Mouse (Mus musculus): ENCODE data around the gene Foxo6. TPM values are rescaled to one million over a fixed set of nuclear protein-coding genes. Genes with fewer than 3 reads are reported as not detected.
A peak's percentile ranks its signal among the peaks of the same experiment; 100 is the strongest.

The Foxo6 gene
- polyA plus RNA-seq, 1 experiment from 2014 or later, result 0.69 TPM

DNA sequence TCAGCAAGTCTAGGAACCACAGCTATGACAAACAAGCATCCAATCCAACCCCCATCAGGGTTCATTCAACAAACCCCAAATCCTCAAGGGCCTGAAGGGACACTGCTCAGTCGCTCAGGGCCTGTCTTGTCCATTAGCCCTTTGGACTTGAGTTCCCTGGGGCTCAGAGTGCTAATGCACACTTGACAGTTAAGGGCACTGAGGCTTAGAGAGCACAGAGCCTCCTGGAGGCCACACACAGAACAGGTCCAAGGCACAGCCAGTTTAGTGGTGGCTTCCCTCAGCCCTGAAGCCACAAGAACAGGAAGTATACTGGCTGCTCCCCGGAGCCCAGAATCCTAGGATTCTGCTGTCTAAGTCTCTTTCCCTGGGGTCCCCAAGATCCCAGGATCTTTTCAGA, 53.9 kb downstream of the Foxo6 start:
- no peak overlapping the region for H3K9ac ChIP-seq (replicated peaks; ENCODE audit: low read length)
- WGBS, result 47% methylated on average over 2 of the region's 2 CpGs
- no peak for ATAC-seq (replicated peaks; ENCODE audit: insufficient number of reproducible peaks, low FRiP score, low TSS enrichment, low read depth)
- no peak overlapping the region for H3K27ac ChIP-seq (replicated peaks; ENCODE audit: low read depth, low read length)
- no peak overlapping the region for H3K4me2 ChIP-seq (ENCODE audit: low read depth, low read length)
- DNase-seq (ENCODE audit: low spot score), result no peak
- no peaks in the 10 kb centered on the region for H3K36me3 ChIP-seq (replicated peaks; ENCODE audit: control insufficient read depth, insufficient read depth, low read depth, low read length)
- H3K9me3 ChIP-seq (replicated peaks; ENCODE audit: control insufficient read depth, low read length), result no peaks in the 10 kb centered on the region
- no peaks in the 10 kb centered on the region for H3K27me3 ChIP-seq (ENCODE audit: control insufficient read depth, insufficient read depth, low read length)
- H3K4me3 ChIP-seq (ENCODE audit: low read depth, low read length), result no peak overlapping the region
- no peaks in the 10 kb centered on the region for H3K4me1 ChIP-seq (ENCODE audit: control insufficient read depth, insufficient read depth, low read length)

GRCm38 (mm10) chr4:120232541-120232940, 54.6 kb downstream of the Foxo6 start:
- H3K4me1 ChIP-seq (ENCODE audit: control insufficient read depth, insufficient read depth, low read length), result no peaks in the 10 kb centered on the region
- no peaks in the 10 kb centered on the region for H3K27me3 ChIP-seq (ENCODE audit: control insufficient read depth, insufficient read depth, low read length)
- no peak overlapping the region for H3K4me3 ChIP-seq (ENCODE audit: low read depth, low read length)
- 77% methylated on average over 2 of the region's 2 CpGs for WGBS
- DNase-seq (ENCODE audit: low spot score) (no peak), ATAC-seq (replicated peaks; ENCODE audit: insufficient number of reproducible peaks, low FRiP score, low TSS enrichment, low read depth) (no peak)
- H3K9ac ChIP-seq (replicated peaks; ENCODE audit: low read length), result no peak overlapping the region
- no peak overlapping the region for H3K27ac ChIP-seq (replicated peaks; ENCODE audit: low read depth, low read length)
- no peak overlapping the region for H3K4me2 ChIP-seq (ENCODE audit: low read depth, low read length)
- H3K36me3 ChIP-seq (replicated peaks; ENCODE audit: control insufficient read depth, insufficient read depth, low read depth, low read length), result no peaks in the 10 kb centered on the region
- no peaks in the 10 kb centered on the region for H3K9me3 ChIP-seq (replicated peaks; ENCODE audit: control insufficient read depth, low read length)

- H3K4me1 ChIP-seq (ENCODE audit: control insufficient read depth, insufficient read depth, low read length), result no peaks in the 10 kb centered on the region
- no peaks in the 10 kb centered on the region for H3K27me3 ChIP-seq (ENCODE audit: control insufficient read depth, insufficient read depth, low read length)
- no peak overlapping the region for H3K4me2 ChIP-seq (ENCODE audit: low read depth, low read length)
- WGBS, result 77% methylated on average over 4 of the region's 4 CpGs
- H3K27ac ChIP-seq (replicated peaks; ENCODE audit: low read depth, low read length), result no peak overlapping the region
- DNase-seq (ENCODE audit: low spot score), result no peak
- ATAC-seq (replicated peaks; ENCODE audit: insufficient number of reproducible peaks, low FRiP score, low TSS enrichment, low read depth), result no peak
- no peaks in the 10 kb centered on the region for H3K9me3 ChIP-seq (replicated peaks; ENCODE audit: control insufficient read depth, low read length)
- H3K36me3 ChIP-seq (replicated peaks; ENCODE audit: control insufficient read depth, insufficient read depth, low read depth, low read length), result no peaks in the 10 kb centered on the region
- H3K4me3 ChIP-seq (ENCODE audit: low read depth, low read length), result no peak overlapping the region
- H3K9ac ChIP-seq (replicated peaks; ENCODE audit: low read length), result no peak overlapping the region
Observed at GRCm38 (mm10) chr4:120231982-120232381, 55.2 kb downstream of the Foxo6 start.

DNA sequence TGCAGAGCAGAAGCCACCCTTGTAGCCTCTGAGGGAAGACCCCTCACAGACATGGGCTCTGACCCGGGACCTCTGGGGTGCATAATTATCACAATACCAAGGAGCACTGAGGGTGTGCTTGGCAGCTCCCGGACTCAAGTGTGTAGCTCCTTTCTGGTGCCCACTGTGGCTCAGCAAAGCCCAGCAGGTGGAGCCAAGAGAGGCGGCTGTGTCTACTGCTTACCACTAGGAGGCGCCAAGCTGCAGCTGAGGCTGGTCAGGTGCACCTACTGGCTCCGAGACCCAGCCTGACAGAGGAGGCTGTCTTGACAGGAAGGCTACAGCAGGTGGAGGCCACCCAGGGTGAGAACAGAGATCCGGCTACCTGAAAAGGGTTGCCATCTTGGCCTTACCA, 56.9 kb downstream of the Foxo6 start:
- ATAC-seq (replicated peaks; ENCODE audit: insufficient number of reproducible peaks, low FRiP score, low TSS enrichment, low read depth) (0 out of 2 replicates have a peak, but pooled peaks have one; percentile 14), DNase-seq (ENCODE audit: low spot score) (peak; percentile 79)
- Histone ChIP-seq H3K36me3 (replicated peaks; ENCODE audit: control insufficient read depth, insufficient read depth, low read depth, low read length) (no peaks in the 10 kb centered on the region), H3K4me1 (ENCODE audit: control insufficient read depth, insufficient read depth, low read length) (no peaks in the 10 kb centered on the region), H3K9me3 (replicated peaks; ENCODE audit: control insufficient read depth, low read length) (no peaks in the 10 kb centered on the region), H3K27me3 (ENCODE audit: control insufficient read depth, insufficient read depth, low read length) (no peaks in the 10 kb centered on the region), H3K4me3 (ENCODE audit: low read depth, low read length) (no peak overlapping the region), H3K27ac (replicated peaks; ENCODE audit: low read depth, low read length) (no peak overlapping the region), H3K4me2 (ENCODE audit: low read depth, low read length) (no peak overlapping the region), H3K9ac (replicated peaks; ENCODE audit: low read length) (no peak overlapping the region)
- 15% methylated on average over 6 of the region's 6 CpGs for WGBS

GRCm38 (mm10) chr4:120229505-120230255, 57.5 kb downstream of the Foxo6 start:
- DNase-seq (ENCODE audit: low spot score), result no peak
- H3K4me2 ChIP-seq (ENCODE audit: low read depth, low read length), result no peak overlapping the region
- no peaks in the 10 kb centered on the region for H3K4me1 ChIP-seq (ENCODE audit: control insufficient read depth, insufficient read depth, low read length)
- H3K27me3 ChIP-seq (ENCODE audit: control insufficient read depth, insufficient read depth, low read length), result no peaks in the 10 kb centered on the region
- H3K4me3 ChIP-seq (ENCODE audit: low read depth, low read length), result no peak overlapping the region
- H3K27ac ChIP-seq (replicated peaks; ENCODE audit: low read depth, low read length), result no peak overlapping the region
- H3K9me3 ChIP-seq (replicated peaks; ENCODE audit: control insufficient read depth, low read length), result no peaks in the 10 kb centered on the region
- H3K36me3 ChIP-seq (replicated peaks; ENCODE audit: control insufficient read depth, insufficient read depth, low read depth, low read length), result no peaks in the 10 kb centered on the region
- ATAC-seq (replicated peaks; ENCODE audit: insufficient number of reproducible peaks, low FRiP score, low TSS enrichment, low read depth), result no peak
- no peak overlapping the region for H3K9ac ChIP-seq (replicated peaks; ENCODE audit: low read length)
- WGBS, result 76% methylated on average over 13 of the region's 13 CpGs

DNA sequence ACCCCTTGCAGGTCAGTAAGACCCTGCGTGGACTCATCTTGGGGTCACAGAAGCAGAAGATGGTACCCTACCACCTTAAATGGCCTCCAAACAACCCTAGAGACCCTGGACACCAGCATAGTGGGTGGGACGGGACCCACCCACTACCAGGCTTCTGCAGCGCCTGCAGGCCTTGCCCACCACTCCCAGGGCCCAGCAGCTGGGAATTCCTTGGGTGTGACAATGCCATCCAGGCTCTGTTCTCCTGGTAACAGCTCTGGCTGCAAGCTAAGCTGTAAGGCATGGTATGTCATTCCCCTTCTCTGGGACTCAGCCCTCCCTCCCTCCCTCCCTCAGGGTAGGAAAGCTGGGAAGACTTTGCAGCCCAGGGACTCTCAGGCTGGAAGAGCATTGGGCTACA, 58.5 kb downstream of the Foxo6 start:
- no peak for DNase-seq (ENCODE audit: low spot score)
- Histone ChIP-seq H3K9ac (replicated peaks; ENCODE audit: low read length) (no peak overlapping the region), H3K27ac (replicated peaks; ENCODE audit: low read depth, low read length) (no peak overlapping the region), H3K27me3 (ENCODE audit: control insufficient read depth, insufficient read depth, low read length) (no peaks in the 10 kb centered on the region), H3K4me1 (ENCODE audit: control insufficient read depth, insufficient read depth, low read length) (no peaks in the 10 kb centered on the region), H3K36me3 (replicated peaks; ENCODE audit: control insufficient read depth, insufficient read depth, low read depth, low read length) (no peaks in the 10 kb centered on the region), H3K9me3 (replicated peaks; ENCODE audit: control insufficient read depth, low read length) (no peaks in the 10 kb centered on the region), H3K4me3 (ENCODE audit: low read depth, low read length) (no peak overlapping the region), H3K4me2 (ENCODE audit: low read depth, low read length) (no peak overlapping the region)
- WGBS, result 81% methylated on average over 3 of the region's 3 CpGs
- no peak for ATAC-seq (replicated peaks; ENCODE audit: insufficient number of reproducible peaks, low FRiP score, low TSS enrichment, low read depth)

DNA sequence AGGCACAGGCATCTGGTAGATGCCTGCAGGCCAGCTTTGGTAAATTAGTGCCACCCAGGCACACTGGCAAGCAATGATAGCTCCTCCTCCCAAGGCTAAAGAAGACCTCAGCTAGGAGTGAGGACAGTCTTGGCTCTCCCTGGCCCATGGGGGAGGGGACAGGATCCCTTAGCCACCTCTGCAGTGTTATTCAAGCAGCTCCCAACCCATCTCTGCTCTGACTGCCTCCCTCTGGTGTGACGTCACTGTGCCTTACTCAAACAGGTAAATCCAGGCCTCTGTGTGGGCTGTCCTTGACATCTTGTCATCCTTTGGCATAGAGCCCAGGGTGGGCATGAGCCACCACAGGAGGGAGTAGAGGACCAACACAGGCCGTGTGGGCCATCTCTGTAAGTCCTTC, 59.9 kb downstream of the Foxo6 start:
- Histone ChIP-seq H3K4me2 (ENCODE audit: low read depth, low read length) (no peak overlapping the region), H3K9ac (replicated peaks; ENCODE audit: low read length) (no peak overlapping the region), H3K27ac (replicated peaks; ENCODE audit: low read depth, low read length) (no peak overlapping the region), H3K36me3 (replicated peaks; ENCODE audit: control insufficient read depth, insufficient read depth, low read depth, low read length) (no peaks in the 10 kb centered on the region), H3K9me3 (replicated peaks; ENCODE audit: control insufficient read depth, low read length) (no peaks in the 10 kb centered on the region), H3K4me1 (ENCODE audit: control insufficient read depth, insufficient read depth, low read length) (no peaks in the 10 kb centered on the region), H3K4me3 (ENCODE audit: low read depth, low read length) (no peak overlapping the region), H3K27me3 (ENCODE audit: control insufficient read depth, insufficient read depth, low read length) (no peaks in the 10 kb centered on the region)
- DNase-seq (ENCODE audit: low spot score) (no peak), ATAC-seq (replicated peaks; ENCODE audit: insufficient number of reproducible peaks, low FRiP score, low TSS enrichment, low read depth) (no peak)
- WGBS, result 29% methylated on average over 2 of the region's 2 CpGs

GRCm38 (mm10) chr4:120226682-120227081, 60.5 kb downstream of the Foxo6 start:
- ATAC-seq (replicated peaks; ENCODE audit: insufficient number of reproducible peaks, low FRiP score, low TSS enrichment, low read depth), result no peak

More at GRCm38 (mm10) chr4:120226682-120227081, 60.5 kb downstream of the Foxo6 start:
- Histone ChIP-seq H3K4me2 (ENCODE audit: low read depth, low read length) (no peak overlapping the region), H3K4me3 (ENCODE audit: low read depth, low read length) (no peak overlapping the region), H3K4me1 (ENCODE audit: control insufficient read depth, insufficient read depth, low read length) (no peaks in the 10 kb centered on the region), H3K9ac (replicated peaks; ENCODE audit: low read length) (no peak overlapping the region), H3K27ac (replicated peaks; ENCODE audit: low read depth, low read length) (no peak overlapping the region), H3K36me3 (replicated peaks; ENCODE audit: control insufficient read depth, insufficient read depth, low read depth, low read length) (no peaks in the 10 kb centered on the region), H3K9me3 (replicated peaks; ENCODE audit: control insufficient read depth, low read length) (no peaks in the 10 kb centered on the region), H3K27me3 (ENCODE audit: control insufficient read depth, insufficient read depth, low read length) (no peaks in the 10 kb centered on the region)
- WGBS, result 79% methylated on average over 4 of the region's 4 CpGs
- DNase-seq (ENCODE audit: low spot score), result no peak

All from embryonic facial prominence, embryonic 11.5 days (tissue).